Mouse (Mus musculus): Measurements from ENCODE around the gene Cuedc2. TPM values are rescaled to one million over a fixed set of nuclear protein-coding genes. Genes with fewer than 3 reads are reported as not detected.

The Cuedc2 gene
- total and polyA plus RNA-seq, 2 experiments from 2014 or later, result 214 to 388 TPM

DNA sequence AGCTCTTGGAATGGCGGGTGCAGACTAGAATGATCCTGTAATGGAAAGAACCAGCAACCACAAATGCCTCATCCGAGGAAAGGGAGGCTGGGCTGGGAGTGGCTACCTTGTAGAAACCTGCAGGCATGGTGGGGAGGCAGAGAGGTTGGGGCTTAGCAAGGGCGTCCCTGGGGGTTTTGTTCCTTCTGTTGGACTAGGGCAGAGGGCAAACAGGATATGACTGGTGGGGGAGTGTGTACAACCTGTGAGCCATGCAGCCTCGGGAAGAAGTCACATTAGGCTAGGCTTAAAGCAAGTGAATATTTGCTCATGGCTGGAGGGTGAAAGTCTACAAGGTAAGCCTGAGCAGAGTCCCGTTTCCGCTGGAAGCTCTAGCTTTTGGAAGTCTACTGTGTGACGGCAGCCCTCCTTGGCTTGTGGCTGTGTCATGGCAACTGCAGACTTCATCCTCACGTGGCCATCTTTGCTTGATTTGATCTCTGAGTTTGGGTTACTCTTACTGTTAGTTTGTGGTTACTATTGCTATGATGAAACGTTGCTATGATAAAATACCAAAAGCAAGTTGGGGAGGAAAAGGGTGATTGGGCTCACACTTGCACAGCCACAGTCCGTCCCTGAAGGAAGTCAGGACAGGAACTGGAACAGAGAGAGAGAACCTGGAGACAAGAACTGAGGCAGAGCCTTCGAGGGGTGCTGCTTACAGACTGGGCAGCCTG, 24.9 kb upstream of the Cuedc2 start:
- Histone ChIP-seq H3K4me3 (ENCODE audit: low read depth, low read length) (no peak overlapping the region), H3K36me3 (ENCODE audit: insufficient read depth) (no peaks in the 10 kb centered on the region), H3K27ac (ENCODE audit: low read depth, low read length) (no peak overlapping the region), H3K4me1 (ENCODE audit: insufficient read depth) (no peaks in the 10 kb centered on the region), H3K4me2 (ENCODE audit: low read depth) (no peak overlapping the region), H3K9me3 (ENCODE audit: low read length) (no peaks in the 10 kb centered on the region), H3K27me3 (ENCODE audit: insufficient read depth, low read length) (no peaks in the 10 kb centered on the region), H3K9ac (no peak overlapping the region)
- WGBS, result 90% methylated on average over 11 of the region's 11 CpGs
- ATAC-seq (no peak), DNase-seq (no peak)
- no peak for TF ChIP-seq CTCF (IDR thresholded peaks at IDR 0.05; ENCODE audit: low read depth)

DNA sequence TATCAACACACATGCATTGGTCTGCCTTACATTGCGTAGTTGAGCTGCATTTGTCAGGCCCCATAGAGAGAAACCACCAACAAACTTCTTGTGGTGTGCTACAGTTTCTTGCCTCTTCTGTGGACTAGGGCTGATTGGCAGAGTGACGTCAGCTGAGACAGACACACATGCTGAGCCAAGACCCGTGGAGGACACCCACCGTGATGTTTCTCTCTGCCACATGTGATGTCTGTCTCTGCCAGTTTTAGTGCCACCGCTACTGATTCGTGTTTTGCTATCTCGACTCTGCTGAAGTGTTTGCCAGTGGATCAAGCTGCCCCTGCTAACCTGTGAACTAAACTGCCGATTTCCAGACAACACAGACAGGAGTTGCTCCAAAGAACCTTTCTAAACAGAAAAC, 23.6 kb upstream of the Cuedc2 start:
- WGBS, result 72% methylated on average over 8 of the region's 8 CpGs
- Histone ChIP-seq H3K4me2 (ENCODE audit: low read depth) (no peak overlapping the region), H3K27me3 (ENCODE audit: insufficient read depth, low read length) (no peaks in the 10 kb centered on the region), H3K4me1 (ENCODE audit: insufficient read depth) (peaks cover 4% of the 10 kb centered on the region), H3K9me3 (ENCODE audit: low read length) (no peaks in the 10 kb centered on the region), H3K9ac (no peak overlapping the region), H3K36me3 (ENCODE audit: insufficient read depth) (no peaks in the 10 kb centered on the region), H3K27ac (ENCODE audit: low read depth, low read length) (no peak overlapping the region), H3K4me3 (ENCODE audit: low read depth, low read length) (no peak overlapping the region)
- DNase-seq, result no peak
- TF ChIP-seq CTCF (IDR thresholded peaks at IDR 0.05; ENCODE audit: low read depth), result no peak
- ATAC-seq, result no peak

DNA sequence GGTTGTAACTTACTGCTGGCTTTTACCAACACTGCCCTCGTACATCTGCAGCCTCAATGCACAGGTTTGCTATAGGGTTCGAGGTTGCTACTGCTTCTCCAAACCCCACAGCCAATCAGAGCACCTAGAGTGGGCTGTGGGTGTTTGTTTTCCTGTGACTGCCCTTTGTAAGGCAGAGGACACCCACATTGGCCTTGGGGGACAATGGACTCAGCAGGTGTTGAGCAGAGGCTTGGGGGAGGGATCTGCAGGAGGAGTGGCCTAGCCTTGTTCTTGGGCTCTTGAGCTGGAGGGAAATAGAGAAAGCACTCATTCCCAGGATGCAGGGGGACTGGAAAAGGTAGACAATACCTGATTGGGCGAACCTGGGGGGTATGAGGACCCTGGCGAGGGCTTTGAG, 19.9 kb upstream of the Cuedc2 start:
- DNase-seq (no peak), ATAC-seq (no peak)
- no peaks in the 10 kb centered on the region for H3K9me3 ChIP-seq (ENCODE audit: low read length)
- H3K27ac ChIP-seq (ENCODE audit: low read depth, low read length), result no peak overlapping the region
- H3K27me3 ChIP-seq (ENCODE audit: insufficient read depth, low read length), result no peaks in the 10 kb centered on the region
- 63% methylated on average over 4 of the region's 4 CpGs for WGBS
- no peak overlapping the region for H3K4me2 ChIP-seq (ENCODE audit: low read depth)
- H3K4me3 ChIP-seq (ENCODE audit: low read depth, low read length), result no peak overlapping the region
- H3K9ac ChIP-seq, result no peak overlapping the region
- no peak for TF ChIP-seq CTCF (IDR thresholded peaks at IDR 0.05; ENCODE audit: low read depth)
- peaks cover 5% of the 10 kb centered on the region for H3K4me1 ChIP-seq (ENCODE audit: insufficient read depth)
- no peaks in the 10 kb centered on the region for H3K36me3 ChIP-seq (ENCODE audit: insufficient read depth)

- ATAC-seq, result no peak
- no peaks in the 10 kb centered on the region for H3K36me3 ChIP-seq (ENCODE audit: insufficient read depth)
- 21% methylated on average over 25 of the region's 25 CpGs for WGBS
Observed at GRCm38 (mm10) chr19:46357344-46358280, 19.1 kb upstream of the Cuedc2 start.

GRCm38 (mm10) chr19:46356701-46357138, 18.2 kb upstream of the Cuedc2 start:
- under 1% methylated on average over 29 of the region's 29 CpGs for WGBS
- H3K4me2 ChIP-seq (ENCODE audit: low read depth), result peak overlapping the region; percentile 81
- peak overlapping the region; percentile 76 for H3K9ac ChIP-seq
- peak; percentile 94 for DNase-seq
- H3K27ac ChIP-seq (ENCODE audit: low read depth, low read length), result no peak overlapping the region
- TF ChIP-seq CTCF (IDR thresholded peaks at IDR 0.05; ENCODE audit: low read depth), result no peak
- peak; percentile 99 for ATAC-seq
- no peaks in the 10 kb centered on the region for H3K9me3 ChIP-seq (ENCODE audit: low read length)
- H3K4me1 ChIP-seq (ENCODE audit: insufficient read depth), result peaks cover 5% of the 10 kb centered on the region
- H3K27me3 ChIP-seq (ENCODE audit: insufficient read depth, low read length), result no peaks in the 10 kb centered on the region
- H3K4me3 ChIP-seq (ENCODE audit: low read depth, low read length), result peak overlapping the region; percentile 59
- no peaks in the 10 kb centered on the region for H3K36me3 ChIP-seq (ENCODE audit: insufficient read depth)

More at GRCm38 (mm10) chr19:46357344-46358280, 19.1 kb upstream of the Cuedc2 start:
- Histone ChIP-seq H3K4me2 (ENCODE audit: low read depth) (peak overlapping the region; percentile 81), H3K27ac (ENCODE audit: low read depth, low read length) (no peak overlapping the region), H3K9ac (peak overlapping the region; percentile 76), H3K9me3 (ENCODE audit: low read length) (no peaks in the 10 kb centered on the region), H3K4me1 (ENCODE audit: insufficient read depth) (peaks cover 5% of the 10 kb centered on the region), H3K4me3 (ENCODE audit: low read depth, low read length) (peak overlapping the region; percentile 59), H3K27me3 (ENCODE audit: insufficient read depth, low read length) (no peaks in the 10 kb centered on the region)
- no peak for TF ChIP-seq CTCF (IDR thresholded peaks at IDR 0.05; ENCODE audit: low read depth)
- DNase-seq, result peak; percentile 17

DNA sequence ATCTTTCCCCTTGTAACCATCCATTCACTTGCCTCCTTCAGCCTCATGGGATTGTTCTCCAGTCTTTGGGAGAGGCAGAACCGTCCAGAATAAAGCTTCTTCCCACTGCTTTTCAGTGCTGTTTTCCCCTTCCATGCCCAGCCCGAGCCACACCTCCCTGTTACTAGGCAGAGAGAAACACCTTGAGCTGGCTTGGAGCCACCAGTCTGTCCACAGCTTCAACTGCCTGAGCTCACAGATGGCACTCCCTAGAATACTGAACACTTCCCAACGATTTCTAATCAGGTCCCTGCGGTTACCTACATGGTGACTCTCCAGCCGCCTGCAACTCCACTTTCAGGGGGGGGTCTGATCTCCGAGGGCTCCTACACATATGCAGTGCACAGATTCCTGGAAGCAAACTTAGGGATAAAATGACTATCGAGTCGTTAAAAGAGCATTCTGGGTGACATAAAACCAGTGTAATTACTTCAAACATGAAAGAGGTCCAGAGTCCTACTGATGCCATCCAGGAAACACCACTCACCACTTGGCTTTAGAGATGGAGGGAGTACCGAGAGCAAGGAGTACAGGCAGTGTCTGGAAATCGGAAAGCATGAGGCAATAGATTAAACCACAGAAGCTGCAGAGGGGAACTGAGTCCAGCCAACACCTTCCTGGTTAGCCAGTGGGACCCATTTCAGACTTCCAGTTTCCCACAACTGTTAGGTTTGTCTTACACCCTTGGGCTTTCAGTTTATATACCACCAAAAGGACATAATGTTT, 11.8 kb upstream of the Cuedc2 start, which contains the start of gene 2310034G01Rik:
Gene 2310034G01Rik (minus strand): TSS at position 135 of the 765 bp plus-strand sequence.
- H3K27ac ChIP-seq (ENCODE audit: low read depth, low read length), result peak within 1 kb of the TSS; percentile 94
- H3K4me2 ChIP-seq (ENCODE audit: low read depth), result peak within 1 kb of the TSS; percentile 95
- H3K9ac ChIP-seq, result peak within 1 kb of the TSS; percentile 95
- no peaks in the 10 kb centered on the region for H3K27me3 ChIP-seq (ENCODE audit: insufficient read depth, low read length)
- DNase-seq (no peak), ATAC-seq (no peak)
- H3K9me3 ChIP-seq (ENCODE audit: low read length), result no peaks in the 10 kb centered on the region
- no peaks in the 10 kb centered on the region for H3K36me3 ChIP-seq (ENCODE audit: insufficient read depth)
- peak within 1 kb of the TSS; percentile 78 for H3K4me3 ChIP-seq (ENCODE audit: low read depth, low read length)
- 0 out of 2 replicates have a peak, but pooled peaks cover 4% of the 10 kb centered on the region for H3K4me1 ChIP-seq (ENCODE audit: insufficient read depth)
- 60% methylated on average over 10 of the region's 10 CpGs for WGBS
- TF ChIP-seq CTCF (IDR thresholded peaks at IDR 0.05; ENCODE audit: low read depth), result no peak
